Mouse (Mus musculus): Measurements from ENCODE around the gene Gm3633.
"Not testable (repeated sequence)": the region's sequence is repeated elsewhere in the genome, so short reads cannot be mapped to it uniquely, and the experiment has no call there.

Gene Gm3633
- long read RNA-seq, experiment 1: 0 reads
- long read RNA-seq, experiment 2: 0 reads

GRCm38 (mm10) chr14:42641817-42642216 lies at the start of gene Gm3633:
Gene Gm3633 (minus strand): TSS chr14:42641917.
- intact Hi-C loops (cut with DNase I): not testable (repeated sequence)

- intact Hi-C loops (cut with DNase I): not testable (repeated sequence)
Observed at GRCm38 (mm10) chr14:42655638-42656037, 13.9 kb upstream of the Gm3633 start, which contains the start of gene Gm10378. Gene Gm10378 (plus strand): TSS chr14:42655938.

- intact Hi-C loops (cut with DNase I): not testable (repeated sequence)
Observed at GRCm38 (mm10) chr14:42599782-42600181, 41.9 kb downstream of the Gm3633 start, which contains the start of gene Gm17124. Gene Gm17124 (minus strand): TSS chr14:42599882.

Small RNAs within 50 kb of the gene (microRNA-seq; reads per million reads assigned to microRNA genes)
- gene Gm23620 (0 reads per million in 2 experiments), gene Gm25228 (0 reads per million in 2 experiments)

Data from adrenal gland (tissue).